Comparison of ENCODE assay signal across 9 mouse cellular contexts in genomic region chr14:74733397-74733796, GRCm38 (mm10). TPM values are rescaled to one million over a fixed set of nuclear protein-coding genes. Genes with fewer than 3 reads are reported as not detected.
DNase-seq lines count a peak whose midpoint lies in the region; ATAC-seq and TF ChIP-seq lines count a peak whose summit lies in the region.
"Had no signal": no experiment of that assay in that cellular context is flagged by ENCODE, and none has a peak within 500 bp of the region (broad histone marks: within the 10 kb centered on the region; RNA-seq: fewer than 3 reads in every experiment).

No protein-coding gene starts in this region.

- H3K4me3 ChIP-seq in heart, embryonic 13.5 days, result peak overlapping the region; percentile 93
- H3K4me3 ChIP-seq in hindbrain, embryonic 12.5 days, result peak overlapping the region; percentile 77; the same call in 1 of the 2 replicates
- H3K4me3 ChIP-seq in midbrain, embryonic 11.5 days (ENCODE audit: low read depth, low read length), result peak overlapping the region; percentile 73
- no peak overlapping the region for H3K4me3 ChIP-seq in cerebellum, adult 2 months (replicated peaks; ENCODE audit: insufficient read depth, low read depth, low read length)
- no peak overlapping the region for H3K4me3 ChIP-seq in layer of hippocampus, adult 2 months

- intact Hi-C loops in heart, postnatal 36 days (cut with DNase I), result no loop called here

- no peak for TF ChIP-seq CTCF in cerebellum, adult 2 months (IDR thresholded peaks at IDR 0.05; ENCODE audit: borderline replicate concordance, insufficient read depth, low read depth, low read length)
- no peak for TF ChIP-seq CTCF in layer of hippocampus, adult 2 months (conservative IDR thresholded peaks at IDR 0.05)

- H3K4me2 ChIP-seq in heart, embryonic 13.5 days, result peak overlapping the region; percentile 82
- peak overlapping the region; percentile 60 for H3K4me2 ChIP-seq in hindbrain, embryonic 12.5 days (replicated peaks)
- peak overlapping the region; percentile 57 for H3K4me2 ChIP-seq in midbrain, embryonic 11.5 days

- no peaks in the 10 kb centered on the region for H3K27me3 ChIP-seq in heart, embryonic 13.5 days (replicated peaks)
- H3K27me3 ChIP-seq in hindbrain, embryonic 12.5 days, result no peaks in the 10 kb centered on the region
- no peaks in the 10 kb centered on the region for H3K27me3 ChIP-seq in midbrain, embryonic 11.5 days (ENCODE audit: control insufficient read depth, insufficient read depth, low read length)
- no peaks in the 10 kb centered on the region for H3K27me3 ChIP-seq in cerebellum, adult 2 months (ENCODE audit: control insufficient read depth, insufficient read depth, low read length)

- TF ChIP-seq POLR2A in cerebellum, adult 2 months (IDR thresholded peaks at IDR 0.05; ENCODE audit: borderline replicate concordance, insufficient read depth, low read length), result no peak

- H3K4me1 ChIP-seq in heart, embryonic 13.5 days, result peaks cover 33% of the 10 kb centered on the region
- peaks cover 8% of the 10 kb centered on the region for H3K4me1 ChIP-seq in hindbrain, embryonic 12.5 days
- H3K4me1 ChIP-seq in midbrain, embryonic 11.5 days (ENCODE audit: control insufficient read depth, insufficient read depth, low read length), result peaks cover 8% of the 10 kb centered on the region
- H3K4me1 ChIP-seq in cerebellum, adult 2 months (ENCODE audit: control insufficient read depth, insufficient read depth, low read length), result no peaks in the 10 kb centered on the region

- no peak for ATAC-seq in heart, embryonic 13.5 days (ENCODE audit: extremely low read depth, insufficient number of reproducible peaks, low FRiP score, low TSS enrichment)
- ATAC-seq in hindbrain, embryonic 12.5 days (ENCODE audit: low FRiP score), result no peak
- no peak for ATAC-seq in midbrain, embryonic 11.5 days (ENCODE audit: low FRiP score)
- ATAC-seq in erythroid progenitor cell, adult 5-6 weeks (replicated peaks; ENCODE audit: low FRiP score, poor library complexity, severe bottlenecking), result no peak

- peaks cover 32% of the 10 kb centered on the region for H3K36me3 ChIP-seq in heart, embryonic 13.5 days
- peaks cover 18% of the 10 kb centered on the region for H3K36me3 ChIP-seq in hindbrain, embryonic 12.5 days
- peaks cover 4% of the 10 kb centered on the region for H3K36me3 ChIP-seq in midbrain, embryonic 11.5 days (ENCODE audit: control insufficient read depth, insufficient read depth, low read length)

- no peak for DNase-seq in heart, postnatal 36 days
- peak; percentile 22 for DNase-seq in MEL-GATA-1-ER (ENCODE audit: extremely low read depth, low read depth)
- DNase-seq in midbrain, embryonic 11.5 days (ENCODE audit: low spot score, missing footprints), result no peak
- DNase-seq in cerebellum, adult 2 months, result no peak
- no peak for DNase-seq in layer of hippocampus, adult 2 months (ENCODE audit: low spot score in 2 of 2)
- DNase-seq: embryo, embryonic 11 days had no signal

- WGBS in heart, embryonic 13.5 days, result 67% methylated on average over 2 of the region's 2 CpGs
- 65% methylated on average over 2 of the region's 2 CpGs for WGBS in hindbrain, embryonic 12.5 days
- WGBS in midbrain, embryonic 11.5 days, result 49% methylated on average over 2 of the region's 2 CpGs
- 66% methylated on average over 2 of the region's 2 CpGs for WGBS in cerebellum, adult 2 months

- H3K27ac ChIP-seq in heart, embryonic 13.5 days (replicated peaks), result no peak overlapping the region
- H3K27ac ChIP-seq in hindbrain, embryonic 12.5 days, result no peak overlapping the region
- no peak overlapping the region for H3K27ac ChIP-seq in midbrain, embryonic 11.5 days (ENCODE audit: low read depth, low read length)
- no peak overlapping the region for H3K27ac ChIP-seq in cerebellum, adult 2 months (ENCODE audit: insufficient read depth, low read length)
- H3K27ac ChIP-seq in layer of hippocampus, adult 2 months, result no peak overlapping the region

- H3K9ac ChIP-seq in heart, embryonic 13.5 days, result peak overlapping the region; percentile 95
- 0 out of 2 replicates have a peak overlapping the region, but pooled peaks have one; percentile 27 for H3K9ac ChIP-seq in hindbrain, embryonic 12.5 days
- H3K9ac ChIP-seq in midbrain, embryonic 11.5 days (ENCODE audit: low read length), result no peak overlapping the region; the same call in 1 of the 2 replicates

- H3K9me3 ChIP-seq in heart, embryonic 13.5 days, result no peaks in the 10 kb centered on the region
- no peaks in the 10 kb centered on the region for H3K9me3 ChIP-seq in hindbrain, embryonic 12.5 days (replicated peaks)
- H3K9me3 ChIP-seq in midbrain, embryonic 11.5 days (ENCODE audit: control insufficient read depth, low read length), result no peaks in the 10 kb centered on the region

RNA-seq across cellular contexts. Expression of gene Esd, which starts 1.3 kb away (rescaled TPM):
- 264 TPM in 2 replicates for polyA plus RNA-seq in heart, embryonic 13.5 days (2015; fragmentation: Nextera tagmentation; extraction: Ambion mirVana)
- total RNA-seq in heart, postnatal 36 days (2021), result 100 to 1,000 TPM; 130 to 132 TPM
- 281 and 290 TPM in 2 replicates for polyA plus RNA-seq in hindbrain, embryonic 12.5 days (2016; fragmentation: Nextera tagmentation; extraction: Ambion mirVana)
- 386 and 391 TPM in 2 replicates for polyA plus RNA-seq in midbrain, embryonic 11.5 days (2014; fragmentation: Nextera tagmentation; extraction: Ambion mirVana)
- 94.9 and 96.2 TPM in 2 replicates for polyA plus RNA-seq in cerebellum, adult 2 months (2012; rRNA removed)
- 59.1 and 82.2 TPM in 2 replicates for total RNA-seq in erythroid progenitor cell, adult 5-6 weeks (2015; ENCODE audit: low replicate concordance)
- 62.2 and 67.1 TPM in 2 replicates for total RNA-seq in erythroid progenitor cell, adult 5-6 weeks (2017; ENCODE audit: low replicate concordance)
- total RNA-seq in layer of hippocampus, adult 2 months (2021), result 10 to 100 TPM; 83.2 to 90.8 TPM

Comparison
In these comparisons a context has a peak if more than half of its experiments do, and no peak if none do; other contexts are left out.
1. H3K4me3 ChIP-seq: peak in heart, embryonic 13.5 days (single experiment), hindbrain, embryonic 12.5 days (single experiment) and midbrain, embryonic 11.5 days (single experiment); none in cerebellum, adult 2 months (single experiment) and layer of hippocampus, adult 2 months (single experiment).
2. Peak in every context shown above with its lines, with median percentiles within 50 percentile points of each other: H3K4me2 ChIP-seq.